Mouse (Mus musculus) c-Kit-positive CD71-negative TER-119-negative erythroid progenitor cells, embryonic 14.5 days (primary cell): Measurements from ENCODE around the gene Acot7.
A peak's percentile ranks its signal among the peaks of the same experiment; 100 is the strongest.

Experiments used
- DNase-seq: peaks from one replicate; pipeline ENCODE4 v3.0.0-alpha.2; 2013; ENCODE audit warnings: low read depth

Acot7 gene

GRCm38 (mm10) chr4:152151966-152152544 lies 25.9 kb upstream of the Acot7 start, which contains the start of gene Espn:
Gene Espn (minus strand): TSS chr4:152152371.
- DNase-seq: no peak

- peak; percentile 94 for DNase-seq
Measured at GRCm38 (mm10) chr4:152153771-152154177, 24.2 kb upstream of the Acot7 start.

GRCm38 (mm10) chr4:152155019-152155418 lies 22.9 kb upstream of the Acot7 start:
- DNase-seq: no peak

GRCm38 (mm10) chr4:152157779-152158584 lies 20.0 kb upstream of the Acot7 start:
- DNase-seq: no peak

- no peak for DNase-seq
Measured at GRCm38 (mm10) chr4:152158585-152159284, 19.2 kb upstream of the Acot7 start, which contains the start of gene Hes2. Gene Hes2 (plus strand): TSS chr4:152158867.

- DNase-seq: no peak
Measured at GRCm38 (mm10) chr4:152159285-152159678, 18.7 kb upstream of the Acot7 start.

- DNase-seq: no peak
Measured at GRCm38 (mm10) chr4:152160748-152161147, 17.2 kb upstream of the Acot7 start.

- DNase-seq: no peak
Measured at GRCm38 (mm10) chr4:152161601-152162000, 16.3 kb upstream of the Acot7 start.

GRCm38 (mm10) chr4:152162748-152163147 lies 15.2 kb upstream of the Acot7 start:
- DNase-seq: no peak

- no peak for DNase-seq
Measured at GRCm38 (mm10) chr4:152165036-152165931, 12.7 kb upstream of the Acot7 start.

GRCm38 (mm10) chr4:152168052-152168451 lies 9.9 kb upstream of the Acot7 start:
- no peak for DNase-seq

- DNase-seq: no peak
Measured at GRCm38 (mm10) chr4:152169103-152169502, 8.8 kb upstream of the Acot7 start.

GRCm38 (mm10) chr4:152170286-152170685 lies 7.6 kb upstream of the Acot7 start:
- DNase-seq: no peak

GRCm38 (mm10) chr4:152171543-152171942 lies 6.4 kb upstream of the Acot7 start:
- DNase-seq: no peak

GRCm38 (mm10) chr4:152173041-152173440 lies 4.9 kb upstream of the Acot7 start:
- peak; percentile 83 for DNase-seq

- no peak for DNase-seq
Measured at GRCm38 (mm10) chr4:152173956-152174355, 4.0 kb upstream of the Acot7 start.

GRCm38 (mm10) chr4:152176638-152177037 lies 1.3 kb upstream of the Acot7 start:
- no peak for DNase-seq

GRCm38 (mm10) chr4:152177174-152177536 lies 779 bp upstream of the Acot7 start:
- no peak for DNase-seq

- DNase-seq: no peak
Measured at GRCm38 (mm10) chr4:152178344-152178864, 470 bp downstream of the Acot7 start.

- no peak for DNase-seq
Measured at GRCm38 (mm10) chr4:152178916-152179705, 1.2 kb downstream of the Acot7 start.
